Mouse (Mus musculus) testis, adult 2 months (tissue): ENCODE measurements around the gene Dusp10. TPM values are rescaled to one million over a fixed set of nuclear protein-coding genes. Genes with fewer than 3 reads are reported as not detected.

Experiments used
- H3K27ac ChIP-seq: fragments of 200-500 bp; 2 replicates; pipeline ENCODE4 v1.5.1; 2012; ENCODE audit warnings: low read depth, low read length; ENCODE audit not compliant: control insufficient read depth, insufficient read depth
- H3K27me3 ChIP-seq: fragments of 200-500 bp; 2 replicates; pipeline ENCODE4 v1.6.1; 2012; ENCODE audit warnings: mild to moderate bottlenecking, low read length, moderate library complexity; ENCODE audit not compliant: control insufficient read depth, insufficient read depth
- H3K36me3 ChIP-seq: fragments of 200-500 bp; 2 replicates; pipeline ENCODE4 v1.6.1; 2012; ENCODE audit warnings: mild to moderate bottlenecking, low read length; ENCODE audit not compliant: control insufficient read depth, insufficient read depth
- H3K4me1 ChIP-seq: fragments of 200-500 bp; 2 replicates; pipeline ENCODE4 v1.6.1; 2012; ENCODE audit warnings: low read length; ENCODE audit not compliant: control insufficient read depth, insufficient read depth
- H3K4me3 ChIP-seq: fragments of 200-500 bp; 2 replicates; pipeline ENCODE4 v1.5.1; 2012; ENCODE audit warnings: low read depth, mild to moderate bottlenecking, low read length, moderate library complexity, mixed read lengths; ENCODE audit not compliant: control insufficient read depth
- CTCF ChIP-seq: fragments of 200-500 bp; IDR thresholded peaks from 2 replicates; pipeline ENCODE4 v1.5.1; 2012; ENCODE audit warnings: low read depth, mild to moderate bottlenecking, inconsistent platforms, low read length, moderate library complexity; ENCODE audit not compliant: control insufficient read depth, insufficient read depth, insufficient replicate concordance
- POLR2A ChIP-seq: fragments of 200-500 bp; IDR thresholded peaks from 2 replicates; pipeline ENCODE4 v1.6.1; 2012; ENCODE audit warnings: low read depth, mild to moderate bottlenecking, inconsistent platforms, low read length, moderate library complexity; ENCODE audit not compliant: control insufficient read depth
- polyA plus RNA-seq: library from polyadenylated mRNA; depleted of rRNA; stranded (reverse); fragments of >200 nt; gene quantifications from 2 replicates; pipeline ENCODE4 v1.2.3, GENCODE M21; 2012

The Dusp10 gene
- polyA plus RNA-seq, 1 experiment: 42.7 TPM

- H3K4me1 ChIP-seq: no peaks in the 10 kb centered on the region
- H3K27me3 ChIP-seq: no peaks in the 10 kb centered on the region
- no peak overlapping the region for H3K4me3 ChIP-seq
- H3K36me3 ChIP-seq: no peaks in the 10 kb centered on the region
- H3K27ac ChIP-seq: no peak overlapping the region
- no peak for TF ChIP-seq CTCF
- TF ChIP-seq POLR2A: no peak
These were observed 10.6 kb upstream of the Dusp10 start for GRCm38 (mm10) chr1:184002470-184002869.

GRCm38 (mm10) chr1:184004311-184004710, 8.8 kb upstream of the Dusp10 start:
- TF ChIP-seq CTCF (no peak), POLR2A (no peak)
- Histone ChIP-seq H3K4me1 (no peaks in the 10 kb centered on the region), H3K4me3 (no peak overlapping the region), H3K27ac (no peak overlapping the region), H3K27me3 (no peaks in the 10 kb centered on the region), H3K36me3 (no peaks in the 10 kb centered on the region)

GRCm38 (mm10) chr1:184005315-184006058, 7.6 kb upstream of the Dusp10 start:
- H3K27ac ChIP-seq: no peak overlapping the region
- no peak for TF ChIP-seq POLR2A
- TF ChIP-seq CTCF: no peak
- H3K4me1 ChIP-seq: no peaks in the 10 kb centered on the region
- H3K27me3 ChIP-seq: no peaks in the 10 kb centered on the region
- H3K36me3 ChIP-seq: no peaks in the 10 kb centered on the region
- H3K4me3 ChIP-seq: no peak overlapping the region

DNA sequence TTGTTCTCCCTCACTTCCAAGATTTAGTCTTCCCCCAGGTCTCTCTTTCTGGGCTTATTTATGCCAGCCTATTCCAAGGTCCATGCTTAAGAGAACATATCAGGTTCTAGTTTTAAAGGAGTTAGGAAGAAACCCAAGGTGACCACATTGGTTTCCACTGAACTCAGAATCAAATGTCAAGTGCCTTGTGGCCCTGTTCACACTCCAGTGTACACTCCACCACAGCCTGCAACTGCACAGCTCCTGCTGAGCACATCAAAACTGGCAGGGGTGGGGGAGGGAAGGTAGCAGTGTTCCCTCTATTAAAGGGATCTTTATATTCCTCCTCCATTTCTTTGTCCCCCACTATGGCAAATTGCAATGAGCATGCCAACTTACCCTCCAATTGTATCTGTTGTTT, 7.0 kb upstream of the Dusp10 start:
- Histone ChIP-seq H3K4me1 (no peaks in the 10 kb centered on the region), H3K27me3 (no peaks in the 10 kb centered on the region), H3K4me3 (no peak overlapping the region), H3K36me3 (no peaks in the 10 kb centered on the region), H3K27ac (no peak overlapping the region)
- no peak for TF ChIP-seq CTCF
- no peak for TF ChIP-seq POLR2A

DNA sequence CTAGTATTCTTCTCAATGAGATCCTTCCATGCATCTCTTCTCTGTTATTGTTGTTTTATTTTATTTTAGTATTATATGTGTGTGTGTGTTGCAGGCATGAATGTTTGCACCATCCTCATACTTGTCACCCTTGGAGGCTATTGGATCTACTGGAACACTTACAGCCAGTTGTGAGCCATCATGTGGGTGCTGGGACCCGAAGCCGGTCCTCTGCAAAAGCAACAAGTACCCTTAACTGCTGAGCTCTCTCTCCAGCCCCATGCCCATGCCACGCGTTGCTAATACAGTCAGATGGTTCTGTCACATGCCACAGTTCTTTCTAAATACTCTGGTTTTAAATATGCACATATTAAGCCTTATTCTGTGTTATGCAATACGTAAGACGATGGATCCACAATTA, 1.8 kb upstream of the Dusp10 start:
- TF ChIP-seq CTCF (no peak), POLR2A (no peak)
- no peaks in the 10 kb centered on the region for H3K36me3 ChIP-seq
- H3K27me3 ChIP-seq: no peaks in the 10 kb centered on the region
- H3K4me3 ChIP-seq: no peak overlapping the region
- no peak overlapping the region for H3K27ac ChIP-seq
- H3K4me1 ChIP-seq: no peaks in the 10 kb centered on the region

- TF ChIP-seq POLR2A: no peak
- TF ChIP-seq CTCF: no peak
- H3K4me3 ChIP-seq: peak overlapping the region; percentile 54
- no peaks in the 10 kb centered on the region for H3K36me3 ChIP-seq
- no peak overlapping the region for H3K27ac ChIP-seq
- H3K27me3 ChIP-seq: no peaks in the 10 kb centered on the region
- no peaks in the 10 kb centered on the region for H3K4me1 ChIP-seq
These were observed 989 bp downstream of the Dusp10 start for GRCm38 (mm10) chr1:184014091-184014490.

GRCm38 (mm10) chr1:184015995-184016730, 3.1 kb downstream of the Dusp10 start:
- H3K27ac ChIP-seq: no peak overlapping the region
- no peak overlapping the region for H3K4me3 ChIP-seq

More at GRCm38 (mm10) chr1:184015995-184016730, 3.1 kb downstream of the Dusp10 start:
- Histone ChIP-seq H3K36me3 (no peaks in the 10 kb centered on the region), H3K4me1 (peaks cover 2% of the 10 kb centered on the region; the same call in 1 of the 2 replicates), H3K27me3 (no peaks in the 10 kb centered on the region)
- TF ChIP-seq POLR2A: no peak
- no peak for TF ChIP-seq CTCF
